Mouse (Mus musculus) CD4-positive, CD25-positive, alpha-beta regulatory T cell, adult 4 months (primary cell): ENCODE results near the gene Gja10. TPM values are rescaled to one million over a fixed set of nuclear protein-coding genes. Genes with fewer than 3 reads are reported as not detected.
A peak's percentile ranks its signal among the peaks of the same experiment; 100 is the strongest.

ENCODE experiments used
- ATAC-seq: one replicate; pipeline ENCODE4 v1.8.0; 2017
- polyA plus RNA-seq, 2 experiments: library from polyadenylated mRNA; unstranded; fragments of 100-300 nt; shearing (Covaris generic); gene quantifications; one replicate each; pipeline ENCODE4 v1.2.1; 2017

Gene Gja10
- under 1 TPM in 1 of 2 experiments, not detected in 1; 0.33 TPM for polyA plus RNA-seq

DNA sequence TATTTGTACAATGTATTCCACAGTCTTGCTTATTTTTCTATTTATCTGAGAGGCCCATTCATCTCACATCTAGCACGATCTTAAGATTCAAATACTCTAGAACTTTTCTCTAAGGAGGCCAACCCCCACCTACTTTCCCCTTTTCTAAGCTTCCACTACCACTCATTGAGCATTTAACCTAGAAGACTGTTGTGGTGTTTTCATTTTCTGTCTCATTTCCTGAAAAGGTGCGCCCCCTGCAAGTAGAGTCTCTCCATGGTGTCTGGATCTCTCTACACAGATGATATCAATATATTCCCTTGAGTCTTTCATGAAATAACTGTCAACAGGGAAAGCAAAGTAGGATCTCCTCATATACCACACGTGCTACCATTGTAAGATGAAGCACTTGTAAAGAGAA lies at the start of gene Gja10:
Gene Gja10 (minus strand): TSS at position 101 of the 400 bp plus-strand sequence.
- no peak for ATAC-seq

DNA sequence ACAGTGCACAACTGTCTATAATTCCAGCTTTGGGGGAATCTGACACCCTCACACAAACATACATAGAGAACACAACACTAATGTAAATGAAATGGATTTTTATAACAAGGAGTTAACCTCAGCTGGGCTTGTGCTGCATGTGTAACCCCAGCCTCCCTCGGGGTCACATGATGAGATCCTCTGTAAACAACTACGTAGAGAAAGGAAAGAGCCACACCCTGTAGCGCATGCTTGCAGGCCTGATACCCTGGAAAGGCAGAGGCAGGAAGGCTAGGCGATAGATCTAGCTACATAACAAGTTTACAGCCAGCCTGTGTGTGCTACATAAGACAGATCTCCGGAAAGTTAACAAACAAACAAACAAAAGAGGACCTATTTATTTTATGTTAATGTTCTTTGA lies 49.1 kb upstream of the Gja10 start:
- ATAC-seq = no peak

DNA sequence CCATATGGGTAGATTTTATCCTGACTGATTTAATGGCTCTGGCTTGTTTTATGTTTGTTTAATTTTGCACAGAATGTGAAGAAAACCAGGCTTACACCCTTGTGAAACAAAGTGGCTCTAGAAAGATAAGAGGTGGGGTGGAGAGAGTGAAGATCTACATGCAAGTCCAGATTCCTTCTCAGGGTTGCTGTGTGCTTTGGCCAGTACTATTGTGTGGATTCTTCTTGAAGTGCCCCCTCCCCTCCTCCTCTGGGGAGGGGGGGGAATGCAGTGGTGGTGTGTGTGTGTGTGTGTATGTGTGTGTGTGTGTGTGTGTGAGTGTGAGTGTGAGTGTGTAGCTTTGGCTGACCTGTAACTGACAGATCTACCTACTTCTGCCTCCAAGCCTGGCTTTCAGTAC lies 19.1 kb upstream of the Gja10 start:
- ATAC-seq = no peak

DNA sequence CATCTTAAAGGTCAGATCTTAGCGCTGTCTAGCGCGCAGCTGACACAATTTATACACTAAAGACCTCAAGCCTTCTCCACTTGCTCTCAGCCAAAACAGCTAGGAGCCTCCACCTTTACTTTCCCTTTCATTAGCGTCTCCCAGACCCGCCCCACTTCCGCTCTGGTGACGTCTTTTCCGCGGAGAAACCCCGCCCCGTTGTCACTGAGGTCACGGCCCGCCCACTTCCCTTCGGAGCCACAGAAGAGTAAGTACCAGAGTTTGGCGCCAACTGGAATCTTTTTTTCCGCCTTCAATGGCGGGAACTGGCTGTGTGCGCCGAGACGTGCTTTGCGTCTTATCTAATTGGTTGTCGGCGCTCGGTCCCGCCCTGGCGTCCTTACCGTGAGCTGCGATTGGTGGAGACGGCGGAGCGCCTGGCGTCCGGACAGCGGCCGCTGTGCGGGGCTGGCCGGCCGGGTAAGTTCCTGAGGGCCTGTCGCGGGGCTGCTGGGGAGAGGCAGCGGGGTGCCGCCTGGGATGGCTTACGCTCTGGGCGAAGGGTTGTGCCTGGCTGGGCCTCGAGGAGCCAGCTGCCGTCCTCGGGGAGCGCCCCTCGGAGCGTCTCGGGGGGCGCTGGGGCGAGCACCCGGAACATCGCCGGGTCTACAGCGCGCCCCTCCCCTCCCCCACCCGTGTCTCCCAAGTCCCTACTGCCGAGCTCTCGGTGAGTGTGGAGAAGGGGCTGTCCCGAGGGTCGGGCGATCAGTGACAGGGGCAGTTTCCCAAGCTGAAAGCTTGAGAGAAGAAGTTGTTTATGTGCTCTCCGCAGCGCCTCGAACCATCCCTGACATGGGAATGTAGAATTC lies 12.7 kb upstream of the Gja10 start, which contains the start of gene Casp8ap2:
Gene Casp8ap2 (plus strand): TSS at position 418 of the 848 bp plus-strand sequence.
- peak; percentile 97 for ATAC-seq

DNA sequence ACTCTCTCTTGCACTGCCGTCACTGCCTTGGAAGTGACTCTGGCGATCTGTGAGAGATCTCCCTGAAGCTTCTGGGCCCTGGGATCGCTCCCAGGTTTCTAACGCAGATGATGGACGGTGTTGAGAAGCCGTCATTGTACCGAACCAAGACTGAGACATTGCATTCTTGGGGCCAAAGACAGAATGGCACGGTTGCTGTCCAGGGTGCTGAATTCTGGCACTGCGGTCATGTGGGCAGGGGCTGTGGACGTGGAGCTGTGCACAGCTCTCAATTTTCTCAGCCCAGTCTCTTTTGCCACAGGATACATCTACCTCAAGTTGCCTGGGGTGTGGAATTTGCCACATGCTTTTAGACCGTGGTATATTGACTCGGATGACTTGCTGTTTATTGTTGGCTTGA lies 1.4 kb downstream of the Gja10 start:
- peak; percentile 49 for ATAC-seq

DNA sequence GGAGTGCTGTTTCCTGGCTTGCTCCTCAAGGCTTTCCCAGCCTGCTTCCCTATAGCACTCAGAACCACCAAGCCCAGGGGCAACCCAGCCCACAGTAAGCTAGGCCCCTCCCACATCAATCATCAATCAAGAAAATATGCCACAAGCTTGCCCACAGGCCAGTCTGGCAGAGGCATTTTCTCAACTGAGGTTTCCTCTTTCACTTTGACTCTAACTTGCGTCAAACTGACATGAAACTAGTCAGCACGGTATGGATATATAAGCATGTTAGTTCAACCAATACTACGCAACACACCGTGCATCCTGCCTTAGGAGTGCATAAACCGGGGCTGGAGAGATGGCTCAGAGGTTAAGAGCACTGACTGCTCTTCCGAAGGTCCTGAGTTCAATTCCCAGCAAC lies 14.3 kb downstream of the Gja10 start:
- peak; percentile 85 for ATAC-seq

DNA sequence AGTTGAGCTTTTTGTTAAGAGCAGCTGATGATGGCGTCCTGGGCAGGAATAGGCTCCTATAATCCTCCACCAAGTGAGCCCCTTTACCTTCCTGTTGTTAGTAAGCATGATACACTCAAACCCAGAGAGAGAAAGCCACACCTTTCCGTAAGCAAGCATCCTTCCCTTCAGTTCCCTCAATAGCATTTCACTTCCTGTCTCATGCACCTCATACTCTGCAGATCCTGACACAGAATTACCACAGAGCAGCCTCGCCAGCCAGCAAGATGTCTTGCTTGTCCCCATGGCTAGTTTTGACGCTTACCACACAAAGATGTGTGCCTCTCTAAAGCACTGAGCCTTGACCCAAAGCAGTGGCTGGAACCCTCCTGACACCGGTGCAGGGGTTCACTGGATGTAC lies 15.0 kb downstream of the Gja10 start:
- ATAC-seq = peak; percentile 53

- peak; percentile 52 for ATAC-seq
Observed at GRCm38 (mm10) chr4:32586596-32586995, 16.0 kb downstream of the Gja10 start.

DNA sequence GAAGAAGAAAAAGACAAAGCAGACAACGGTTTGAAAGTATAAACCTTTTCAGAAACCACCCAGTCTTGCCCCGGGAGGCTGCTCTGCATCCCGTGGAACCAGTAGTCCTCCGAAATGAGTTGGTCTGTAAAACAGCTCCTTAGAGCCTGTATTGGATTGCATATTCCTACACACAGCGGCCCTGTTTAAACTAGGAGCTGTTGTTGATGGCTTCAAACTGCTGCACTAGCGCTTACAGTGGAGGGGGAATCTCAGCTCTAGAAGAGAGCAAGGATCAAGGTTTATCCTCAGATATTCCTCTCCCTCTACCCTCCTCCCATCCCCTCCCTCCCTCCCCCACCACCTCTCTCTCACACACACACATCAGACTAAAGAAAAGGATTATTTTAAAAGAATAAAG lies 18.4 kb downstream of the Gja10 start:
- no peak for ATAC-seq

GRCm38 (mm10) chr4:32579850-32580249 lies 22.7 kb downstream of the Gja10 start:
- no peak for ATAC-seq

DNA sequence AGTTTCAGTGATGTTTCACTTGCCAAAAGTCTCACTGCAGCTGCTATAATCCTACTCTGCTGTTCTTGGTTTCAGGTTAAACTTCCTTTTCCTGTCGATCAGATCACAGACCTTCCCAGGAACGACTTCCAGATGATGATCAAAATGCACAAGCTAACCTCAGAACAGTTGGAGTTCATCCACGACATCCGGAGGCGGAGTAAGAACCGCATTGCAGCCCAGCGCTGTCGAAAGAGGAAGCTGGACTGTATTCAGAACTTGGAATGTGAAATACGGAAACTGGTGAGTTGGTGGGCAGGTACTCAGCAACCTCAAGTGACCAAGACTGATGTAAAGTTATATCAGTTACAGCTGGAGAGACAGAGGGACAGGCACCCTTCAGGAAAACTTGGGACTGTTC lies 27.4 kb downstream of the Gja10 start:
- no peak for ATAC-seq

GRCm38 (mm10) chr4:32574604-32575003 lies 28.0 kb downstream of the Gja10 start:
- no peak for ATAC-seq

- ATAC-seq = no peak
Observed at GRCm38 (mm10) chr4:32573586-32573985, 29.0 kb downstream of the Gja10 start.

GRCm38 (mm10) chr4:32572118-32572517 lies 30.4 kb downstream of the Gja10 start:
- ATAC-seq = peak; percentile 76

DNA sequence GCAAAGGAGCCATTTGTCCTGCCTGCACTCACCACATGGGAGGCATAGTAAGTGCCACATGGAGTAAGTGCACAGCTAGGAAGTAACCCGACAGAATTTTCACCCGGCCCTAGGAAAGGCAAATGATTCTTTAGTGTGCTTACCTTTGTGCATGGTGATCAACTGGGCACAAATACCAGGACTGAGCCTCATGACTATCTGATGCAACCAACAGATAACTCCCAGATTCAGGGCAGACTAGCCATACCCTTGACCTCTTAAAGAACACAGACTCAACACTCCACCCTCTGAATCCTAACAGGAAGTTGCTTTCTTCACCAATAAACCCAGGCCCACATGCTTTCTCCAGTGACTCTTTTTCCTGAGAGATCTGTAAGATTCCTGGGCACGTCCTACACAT lies 31.1 kb downstream of the Gja10 start:
- peak; percentile 24 for ATAC-seq

GRCm38 (mm10) chr4:32570939-32571317 lies 31.6 kb downstream of the Gja10 start:
- peak; percentile 40 for ATAC-seq

DNA sequence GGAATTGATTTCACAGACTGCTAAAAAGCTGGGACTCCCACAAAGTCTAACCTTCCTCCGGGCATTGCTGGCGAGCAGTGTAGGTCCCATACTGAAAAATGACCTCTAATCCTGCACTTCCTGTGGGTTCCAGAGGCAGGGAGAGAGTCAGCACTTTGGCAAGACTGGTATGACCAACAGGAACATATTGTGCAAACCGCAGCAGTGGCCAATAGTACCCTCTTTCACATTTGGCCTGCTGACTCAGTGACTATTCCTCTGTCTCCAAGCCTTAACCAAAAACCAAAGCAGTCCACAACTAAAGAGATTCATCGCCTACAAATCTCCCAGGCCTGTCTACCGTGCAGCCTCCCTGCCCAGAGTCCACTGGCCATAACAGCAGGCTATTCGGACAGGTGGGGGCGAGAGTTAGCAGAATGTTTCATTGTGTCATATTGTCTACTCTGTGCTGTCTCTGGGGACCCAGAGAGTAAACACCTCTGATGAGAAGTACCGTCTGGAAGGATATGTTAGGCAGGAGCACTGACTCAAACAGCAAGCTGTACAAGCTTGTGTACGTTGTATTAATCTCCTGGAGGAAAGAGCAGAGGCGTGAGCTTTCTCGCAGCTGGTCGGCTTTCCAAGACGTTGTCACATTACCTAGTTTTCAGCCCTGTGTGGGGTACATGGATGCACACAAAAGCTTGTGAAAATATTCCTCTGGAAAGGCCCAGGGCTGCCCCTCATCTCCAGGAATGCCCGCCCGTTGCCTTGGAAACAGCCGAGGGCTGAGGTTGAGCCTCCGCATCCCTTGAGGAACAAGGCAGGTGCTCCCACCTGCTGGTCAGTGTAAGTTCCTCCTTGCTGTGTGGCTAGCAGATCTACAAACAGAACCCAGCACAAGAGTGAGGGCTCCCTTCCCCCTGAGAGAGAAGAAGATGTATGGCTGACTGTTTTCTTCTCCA lies 32.3 kb downstream of the Gja10 start:
- no peak for ATAC-seq

- no peak for ATAC-seq
Observed at GRCm38 (mm10) chr4:32569054-32569453, 33.5 kb downstream of the Gja10 start.

DNA sequence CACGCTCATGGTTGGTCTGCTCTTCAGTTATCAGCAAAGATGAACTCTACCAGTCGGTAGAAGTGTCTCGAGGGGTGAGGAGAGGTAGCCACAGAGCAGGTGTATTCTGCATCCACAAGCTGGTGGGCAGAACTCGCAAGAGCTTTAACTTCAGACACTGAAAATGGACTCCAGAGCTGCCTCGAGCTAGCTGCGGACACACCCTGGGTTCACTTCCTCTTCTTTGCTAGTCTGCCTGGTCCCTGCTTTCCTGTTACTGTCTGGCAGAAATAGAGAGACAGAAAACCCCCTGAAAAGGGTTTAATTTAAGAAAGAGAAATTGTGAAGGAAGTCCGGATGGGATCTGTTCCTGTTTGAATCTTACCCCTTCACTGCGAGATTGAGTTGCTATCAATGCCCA lies 37.6 kb downstream of the Gja10 start:
- peak; percentile 48 for ATAC-seq

DNA sequence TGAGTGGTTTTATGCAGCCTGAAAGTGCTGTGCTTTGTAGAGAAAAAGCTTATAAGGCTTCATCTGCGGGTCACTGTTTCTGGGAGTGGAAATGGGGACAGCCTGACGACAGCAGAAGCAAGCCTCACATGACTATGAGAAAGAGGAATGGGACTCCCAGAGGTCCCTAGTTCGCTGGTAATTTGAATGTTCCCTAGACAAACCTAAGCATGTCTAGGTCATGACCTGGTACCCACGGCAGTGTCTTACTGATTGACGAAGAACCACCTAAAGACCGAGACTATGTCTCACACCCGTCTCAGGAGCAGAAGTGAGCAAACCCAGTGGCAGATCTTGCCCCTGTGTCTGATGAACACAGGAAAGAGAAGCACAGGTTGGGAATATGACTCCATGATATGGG lies 38.1 kb downstream of the Gja10 start:
- no peak for ATAC-seq

DNA sequence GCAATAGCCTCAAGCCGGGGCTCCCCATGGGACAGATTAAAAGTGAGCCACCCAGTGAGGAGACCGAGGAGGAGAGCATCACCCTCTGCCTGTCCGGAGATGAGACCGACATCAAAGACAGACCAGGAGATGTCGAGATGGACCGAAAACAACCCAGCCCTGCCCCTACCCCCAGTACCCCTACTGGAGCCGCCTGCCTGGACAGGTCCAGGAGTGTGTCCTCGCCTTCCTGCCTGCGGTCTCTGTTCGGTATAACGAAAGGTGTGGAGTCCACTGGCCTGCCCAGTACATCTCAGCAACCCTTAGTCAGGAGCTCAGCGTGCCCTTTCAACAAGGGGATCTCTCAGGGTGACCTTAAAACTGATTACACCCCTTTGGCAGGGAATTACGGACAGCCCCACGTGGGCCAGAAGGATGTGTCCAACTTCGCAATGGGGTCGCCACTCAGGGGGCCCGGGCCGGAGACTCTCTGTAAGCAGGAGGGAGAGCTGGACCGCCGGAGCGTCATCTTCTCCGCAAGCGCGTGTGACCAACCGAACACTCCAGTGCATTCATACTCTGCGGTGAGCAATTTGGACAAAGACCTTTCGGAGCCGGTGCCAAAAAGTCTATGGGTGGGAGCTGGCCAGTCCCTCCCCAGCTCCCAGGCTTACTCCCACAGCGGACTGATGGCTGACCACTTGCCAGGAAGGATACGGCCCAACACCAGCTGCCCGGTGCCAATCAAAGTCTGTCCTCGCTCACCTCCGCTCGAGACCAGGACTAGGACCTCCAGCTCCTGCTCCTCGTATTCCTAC lies 40.0 kb downstream of the Gja10 start:
- no peak for ATAC-seq

GRCm38 (mm10) chr4:32561555-32562095 lies 40.9 kb downstream of the Gja10 start:
- no peak for ATAC-seq
